Mouse (Mus musculus) kidney, postnatal 0 days (tissue): ENCODE measurements around the gene Rasgef1b. TPM values are rescaled to one million over a fixed set of nuclear protein-coding genes. Genes with fewer than 3 reads are reported as not detected.

ENCODE experiments used
- ATAC-seq: fragments of 200-750 bp; cut with Nextera tagmentation; replicated peaks from 2 replicates; pipeline ENCODE4 v1.8.0; 2017; ENCODE audit warnings: low read depth, moderate number of reproducible peaks, moderate TSS enrichment, moderate library complexity; ENCODE audit not compliant: low FRiP score
- DNase-seq: peaks from one replicate; pipeline ENCODE4 v3.0.0-alpha.2; 2016; ENCODE audit warnings: low spot score
- H3K27ac ChIP-seq: fragments of 300-500 bp; sonication (generic); 2 replicates; pipeline ENCODE4 v1.5.1; 2014; ENCODE audit warnings: mild to moderate bottlenecking
- H3K27me3 ChIP-seq: fragments of 300-500 bp; sonication (generic); 2 replicates; pipeline ENCODE4 v1.6.1; 2014; ENCODE audit warnings: low read length, mixed read lengths; ENCODE audit not compliant: insufficient read depth
- H3K36me3 ChIP-seq: fragments of 300-500 bp; sonication (generic); 2 replicates; pipeline ENCODE4 v1.6.1; 2014; ENCODE audit warnings: low read length, mixed read lengths; ENCODE audit not compliant: insufficient read depth
- H3K4me1 ChIP-seq: fragments of 300-500 bp; sonication (generic); replicated peaks from 2 replicates; pipeline ENCODE4 v1.6.1; 2014; ENCODE audit warnings: antibody characterized with exemption, low read length, mixed read lengths; ENCODE audit not compliant: insufficient read depth
- H3K4me2 ChIP-seq: fragments of 300-500 bp; sonication (generic); 2 replicates; pipeline ENCODE4 v1.6.1; 2014; ENCODE audit warnings: mild to moderate bottlenecking, low read length, moderate library complexity, mixed read lengths
- H3K4me3 ChIP-seq: fragments of 300-500 bp; sonication (generic); replicated peaks from 2 replicates; pipeline ENCODE4 v1.5.1; 2014; ENCODE audit warnings: low read depth, low read length
- H3K9ac ChIP-seq: fragments of 300-500 bp; sonication (generic); 2 replicates; pipeline ENCODE4 v1.6.1; 2014; ENCODE audit warnings: low read depth, low read length
- H3K9me3 ChIP-seq: fragments of 300-500 bp; sonication (generic); replicated peaks from 2 replicates; pipeline ENCODE4 v1.6.1; 2016; ENCODE audit warnings: low read length, inconsistent platforms, mixed read lengths
- CTCF ChIP-seq: IDR thresholded peaks from 2 replicates; pipeline ENCODE4 v1.5.1; 2016; ENCODE audit warnings: antibody characterized with exemption, low read depth, mild to moderate bottlenecking, moderate library complexity
- WGBS: fragments of 180-500 bp; shearing (Covaris S2); extraction: QIAGEN DNeasy Blood & Tissue Kit; methylation state at CpG from one replicate; pipeline ENCODE4 v1.1.7; 2014; 5-methylcytosine and 5-hydroxymethylcytosine counted together
- polyA plus RNA-seq: library from polyadenylated mRNA; unstranded; fragments of >200 nt; fragmentation: Nextera tagmentation; extraction: Ambion mirVana; gene quantifications from 2 replicates; pipeline ENCODE4 v1.2.1, GENCODE M21; 2015

Gene Rasgef1b
- polyA plus RNA-seq, 1 experiment from 2014 or later: 7.3 TPM

DNA sequence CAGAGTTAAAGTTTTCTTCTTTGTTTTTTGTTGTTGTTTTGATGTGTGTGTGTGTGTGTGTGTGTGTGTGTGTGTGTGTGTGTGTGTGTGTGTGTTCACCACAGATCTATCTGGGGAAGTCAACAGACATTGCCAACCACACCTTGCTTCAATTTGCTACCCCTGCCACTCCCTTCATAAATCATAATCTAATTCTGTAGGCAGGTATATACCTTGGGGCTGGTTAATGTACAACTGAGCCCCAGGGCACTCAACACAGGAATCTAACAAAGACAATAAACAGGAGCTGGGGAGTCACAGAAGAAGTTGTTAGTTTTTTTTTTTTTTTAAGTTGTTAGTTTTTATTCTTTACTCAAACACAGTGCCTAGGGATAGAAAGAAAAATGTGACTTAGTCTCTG, 403.6 kb downstream of the Rasgef1b start:
- H3K27ac ChIP-seq: no peak overlapping the region
- no peak for TF ChIP-seq CTCF
- H3K4me2 ChIP-seq: no peak overlapping the region

GRCm38 (mm10) chr5:99320783-99321182, 408.1 kb downstream of the Rasgef1b start:
- H3K36me3 ChIP-seq: no peaks in the 10 kb centered on the region

More for the DNA sequence above, 403.6 kb downstream of the Rasgef1b start:
- Histone ChIP-seq H3K9me3 (no peaks in the 10 kb centered on the region), H3K36me3 (no peaks in the 10 kb centered on the region), H3K9ac (no peak overlapping the region), H3K4me3 (no peak overlapping the region), H3K27me3 (no peaks in the 10 kb centered on the region), H3K4me1 (no peaks in the 10 kb centered on the region)
- DNase-seq: no peak
- ATAC-seq: no peak

DNA sequence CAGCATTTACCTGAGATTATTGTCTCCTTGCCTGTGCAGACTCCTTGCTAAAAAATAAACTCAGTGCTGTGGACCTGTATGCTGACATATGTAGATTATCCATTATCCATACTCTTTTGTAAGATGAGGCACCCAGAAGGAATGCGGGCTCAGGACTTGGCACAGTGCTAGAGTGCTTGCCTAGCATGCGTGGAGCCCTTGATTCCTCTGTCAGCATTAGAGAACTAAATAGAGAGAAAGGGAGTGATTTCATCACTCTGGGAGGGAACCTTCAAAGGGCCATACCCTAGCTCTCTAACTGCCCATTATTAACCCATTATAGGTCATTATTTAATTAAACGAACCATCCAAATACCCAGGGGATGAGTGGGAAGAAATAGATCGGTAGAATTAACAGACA, 430.9 kb downstream of the Rasgef1b start:
- DNase-seq (no peak), ATAC-seq (no peak)
- Histone ChIP-seq H3K9me3 (no peaks in the 10 kb centered on the region), H3K4me1 (no peaks in the 10 kb centered on the region), H3K27ac (no peak overlapping the region), H3K9ac (no peak overlapping the region), H3K36me3 (no peaks in the 10 kb centered on the region), H3K4me2 (no peak overlapping the region), H3K27me3 (no peaks in the 10 kb centered on the region), H3K4me3 (no peak overlapping the region)
- no peak for TF ChIP-seq CTCF
- 62% methylated on average over 4 of the region's 4 CpGs for WGBS

More at GRCm38 (mm10) chr5:99320783-99321182, 408.1 kb downstream of the Rasgef1b start:
- no peak overlapping the region for H3K27ac ChIP-seq
- H3K27me3 ChIP-seq: no peaks in the 10 kb centered on the region
- H3K4me2 ChIP-seq: no peak overlapping the region
- H3K4me1 ChIP-seq: no peaks in the 10 kb centered on the region
- TF ChIP-seq CTCF: no peak
- H3K4me3 ChIP-seq: no peak overlapping the region
- no peak overlapping the region for H3K9ac ChIP-seq
- no peaks in the 10 kb centered on the region for H3K9me3 ChIP-seq
- DNase-seq (no peak), ATAC-seq (no peak)
- WGBS: 73% methylated on average over 4 of the region's 4 CpGs

DNA sequence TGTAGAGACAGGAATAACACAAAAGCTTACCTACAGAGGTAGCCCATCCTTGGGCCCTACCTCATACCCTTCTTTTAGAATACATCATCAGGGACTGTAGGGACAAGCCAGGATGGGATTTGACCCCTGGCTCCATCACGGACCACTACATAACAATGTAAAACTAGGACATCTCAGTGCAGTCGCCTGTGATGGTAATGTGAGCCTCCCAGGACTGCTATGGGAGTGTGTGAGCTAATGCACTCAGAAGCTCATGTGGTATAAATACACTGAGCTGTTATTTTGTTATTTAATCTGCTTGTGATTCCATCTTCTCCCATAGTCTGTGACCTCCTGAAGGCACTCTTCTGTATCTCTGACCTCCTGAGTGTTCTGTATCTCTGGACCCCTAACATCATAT, 432.5 kb downstream of the Rasgef1b start:
- Histone ChIP-seq H3K9ac (no peak overlapping the region), H3K4me3 (no peak overlapping the region), H3K9me3 (no peaks in the 10 kb centered on the region), H3K4me1 (0 out of 2 replicates have a peak, but pooled peaks cover 2% of the 10 kb centered on the region), H3K36me3 (no peaks in the 10 kb centered on the region), H3K27ac (no peak overlapping the region), H3K4me2 (no peak overlapping the region), H3K27me3 (no peaks in the 10 kb centered on the region)
- TF ChIP-seq CTCF: no peak
- 47% methylated on average over 2 of the region's 2 CpGs for WGBS
- DNase-seq (no peak), ATAC-seq (no peak)

DNA sequence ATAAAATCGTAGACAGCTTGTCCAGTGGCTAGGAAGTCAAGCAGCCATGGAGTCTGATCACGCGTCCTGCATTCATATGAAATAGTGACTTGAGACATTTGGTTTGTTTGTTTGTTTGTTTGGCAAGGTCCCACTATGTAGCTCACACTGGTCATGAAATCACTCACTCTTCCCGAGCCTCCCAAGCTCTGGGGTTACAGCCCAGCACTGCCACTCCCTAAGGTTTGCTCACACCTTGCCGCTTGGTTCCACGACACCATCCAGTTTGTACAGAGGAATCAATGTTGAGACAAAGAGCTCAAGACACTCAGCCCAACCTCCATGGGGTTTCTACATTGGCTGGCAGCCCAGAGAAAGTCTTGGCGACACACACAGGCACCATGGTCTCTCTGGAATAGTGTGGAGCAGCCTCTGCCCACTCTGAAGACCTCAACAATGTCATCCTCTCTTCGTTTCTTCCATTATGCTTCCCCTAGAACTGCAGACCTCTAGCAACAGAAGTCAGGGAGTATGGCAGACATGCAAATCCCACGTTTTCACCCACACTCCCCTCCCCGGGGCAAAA, 436.5 kb downstream of the Rasgef1b start:
- ATAC-seq (no peak), DNase-seq (no peak)
- no peak overlapping the region for H3K4me2 ChIP-seq
- no peak overlapping the region for H3K4me3 ChIP-seq
- H3K36me3 ChIP-seq: no peaks in the 10 kb centered on the region
- 70% methylated on average over 10 of the region's 10 CpGs for WGBS
- no peak overlapping the region for H3K9ac ChIP-seq
- H3K27ac ChIP-seq: no peak overlapping the region
- H3K4me1 ChIP-seq: 0 out of 2 replicates have a peak, but pooled peaks cover 3% of the 10 kb centered on the region
- no peaks in the 10 kb centered on the region for H3K9me3 ChIP-seq
- no peak for TF ChIP-seq CTCF
- H3K27me3 ChIP-seq: no peaks in the 10 kb centered on the region

GRCm38 (mm10) chr5:99291084-99291830, 437.6 kb downstream of the Rasgef1b start:
- H3K27me3 ChIP-seq: no peaks in the 10 kb centered on the region
- 70% methylated on average over 12 of the region's 12 CpGs for WGBS
- H3K9ac ChIP-seq: no peak overlapping the region
- 0 out of 2 replicates have a peak, but pooled peaks cover 3% of the 10 kb centered on the region for H3K4me1 ChIP-seq
- DNase-seq (no peak), ATAC-seq (no peak)
- no peak overlapping the region for H3K4me2 ChIP-seq
- TF ChIP-seq CTCF: no peak
- H3K27ac ChIP-seq: no peak overlapping the region
- H3K36me3 ChIP-seq: no peaks in the 10 kb centered on the region
- no peaks in the 10 kb centered on the region for H3K9me3 ChIP-seq
- H3K4me3 ChIP-seq: no peak overlapping the region
